Mouse (Mus musculus) forebrain, embryonic 15.5 days (tissue): Measurements from ENCODE around the gene Gabpb2. TPM values are rescaled to one million over a fixed set of nuclear protein-coding genes. Genes with fewer than 3 reads are reported as not detected.
A peak's percentile ranks its signal among the peaks of the same experiment; 100 is the strongest.

Experiments
- ATAC-seq: fragments of 200-750 bp; cut with Nextera tagmentation; replicated peaks from 2 replicates; pipeline ENCODE4 v1.8.0; 2017; ENCODE audit warnings: mild to moderate bottlenecking, moderate TSS enrichment, moderate library complexity
- H3K27ac ChIP-seq: fragments of 300-500 bp; sonication (generic); replicated peaks from 2 replicates; pipeline ENCODE4 v1.5.1; 2015; ENCODE audit warnings: mild to moderate bottlenecking, inconsistent platforms
- H3K27me3 ChIP-seq: fragments of 300-500 bp; sonication (generic); 2 replicates; pipeline ENCODE4 v1.6.1; 2015; ENCODE audit warnings: inconsistent platforms
- H3K36me3 ChIP-seq: fragments of 300-500 bp; sonication (generic); 2 replicates; pipeline ENCODE4 v1.6.1; 2015; ENCODE audit warnings: mild to moderate bottlenecking, inconsistent platforms
- H3K4me1 ChIP-seq: fragments of 300-500 bp; sonication (generic); 2 replicates; pipeline ENCODE4 v1.6.1; 2015; ENCODE audit warnings: inconsistent platforms
- H3K4me2 ChIP-seq: fragments of 300-500 bp; sonication (generic); replicated peaks from 2 replicates; pipeline ENCODE4 v1.6.1; 2015; ENCODE audit warnings: mild to moderate bottlenecking, inconsistent platforms
- H3K4me3 ChIP-seq: fragments of 300-500 bp; sonication (generic); 2 replicates; pipeline ENCODE4 v1.5.1; 2015; ENCODE audit warnings: mild to moderate bottlenecking, inconsistent platforms
- H3K9ac ChIP-seq: fragments of 300-500 bp; sonication (generic); replicated peaks from 2 replicates; pipeline ENCODE4 v1.6.1; 2015; ENCODE audit warnings: mild to moderate bottlenecking, inconsistent platforms
- H3K9me3 ChIP-seq: fragments of 300-500 bp; sonication (generic); 2 replicates; pipeline ENCODE4 v1.6.1; 2016; ENCODE audit warnings: inconsistent platforms
- WGBS: fragments of 180-500 bp; shearing (Covaris S2); methylation state at CpG from one replicate; pipeline ENCODE4 v1.1.7; 2015; ENCODE audit warnings: mixed read lengths; 5-methylcytosine and 5-hydroxymethylcytosine counted together
- polyA plus RNA-seq: library from polyadenylated mRNA; unstranded; fragments of >200 nt; fragmentation: Nextera tagmentation; extraction: Ambion mirVana; gene quantifications from 2 replicates; pipeline ENCODE4 v1.2.1, GENCODE M21; 2015

The Gabpb2 gene
- polyA plus RNA-seq, 1 experiment from 2014 or later: 4.8 TPM

- no peaks in the 10 kb centered on the region for H3K4me1 ChIP-seq
- H3K9me3 ChIP-seq: no peaks in the 10 kb centered on the region
- H3K4me2 ChIP-seq: no peak within 1 kb of the TSS
- ATAC-seq: no peak
- no peak within 1 kb of the TSS for H3K9ac ChIP-seq
- H3K27ac ChIP-seq: no peak within 1 kb of the TSS
- peaks cover 22% of the 10 kb centered on the region for H3K36me3 ChIP-seq
- H3K27me3 ChIP-seq: no peaks in the 10 kb centered on the region
- H3K4me3 ChIP-seq: no peak within 1 kb of the TSS
- 77% methylated on average over 7 of the region's 7 CpGs for WGBS
Observed at GRCm38 (mm10) chr3:95241498-95241897, 23.8 kb upstream of the Gabpb2 start, which contains the start of gene Gm128. Gene Gm128 (minus strand): TSS chr3:95241598.

- Histone ChIP-seq H3K27me3 (no peaks in the 10 kb centered on the region), H3K36me3 (peaks cover 27% of the 10 kb centered on the region), H3K9ac (no peak overlapping the region), H3K9me3 (no peaks in the 10 kb centered on the region), H3K27ac (no peak overlapping the region), H3K4me3 (no peak overlapping the region), H3K4me2 (no peak overlapping the region), H3K4me1 (no peaks in the 10 kb centered on the region)
- WGBS: 34% methylated on average over 17 of the region's 17 CpGs
- no peak for ATAC-seq
Observed at GRCm38 (mm10) chr3:95240900-95241299, 23.2 kb upstream of the Gabpb2 start.

GRCm38 (mm10) chr3:95239971-95240370 is 22.3 kb upstream of the Gabpb2 start:
- Histone ChIP-seq H3K4me3 (no peak overlapping the region), H3K36me3 (peaks cover 32% of the 10 kb centered on the region), H3K27me3 (no peaks in the 10 kb centered on the region), H3K9ac (no peak overlapping the region), H3K9me3 (no peaks in the 10 kb centered on the region), H3K4me1 (no peaks in the 10 kb centered on the region), H3K27ac (no peak overlapping the region), H3K4me2 (no peak overlapping the region)
- WGBS: 91% methylated on average over 12 of the region's 12 CpGs
- ATAC-seq: no peak

- WGBS: 84% methylated on average over 6 of the region's 6 CpGs
- H3K36me3 ChIP-seq: peaks cover 41% of the 10 kb centered on the region
Observed at GRCm38 (mm10) chr3:95239022-95239421, 21.3 kb upstream of the Gabpb2 start.

GRCm38 (mm10) chr3:95237541-95238099 is 19.9 kb upstream of the Gabpb2 start:
- 89% methylated on average over 8 of the region's 8 CpGs for whole genome bisulfite sequencing
- H3K36me3 ChIP-seq: peaks cover 55% of the 10 kb centered on the region
- ATAC-seq: no peak

More at GRCm38 (mm10) chr3:95239022-95239421, 21.3 kb upstream of the Gabpb2 start:
- Histone ChIP-seq H3K4me3 (no peak overlapping the region), H3K4me1 (no peaks in the 10 kb centered on the region), H3K9me3 (no peaks in the 10 kb centered on the region), H3K27me3 (no peaks in the 10 kb centered on the region), H3K4me2 (no peak overlapping the region), H3K27ac (no peak overlapping the region), H3K9ac (no peak overlapping the region)
- ATAC-seq: no peak

GRCm38 (mm10) chr3:95235386-95236301 is 17.9 kb upstream of the Gabpb2 start:
- Histone ChIP-seq H3K9ac (0 out of 2 replicates have a peak overlapping the region, but pooled peaks have one; percentile 4), H3K4me1 (peaks cover 18% of the 10 kb centered on the region), H3K9me3 (no peaks in the 10 kb centered on the region), H3K27me3 (no peaks in the 10 kb centered on the region), H3K4me3 (no peak overlapping the region), H3K27ac (no peak overlapping the region), H3K4me2 (no peak overlapping the region), H3K36me3 (peaks cover 65% of the 10 kb centered on the region)
- 65% methylated on average over 23 of the region's 23 CpGs for WGBS
- ATAC-seq: no peak

More at GRCm38 (mm10) chr3:95237541-95238099, 19.9 kb upstream of the Gabpb2 start:
- no peaks in the 10 kb centered on the region for H3K4me1 ChIP-seq
- no peak overlapping the region for H3K9ac ChIP-seq
- no peak overlapping the region for H3K4me3 ChIP-seq
- H3K27ac ChIP-seq: no peak overlapping the region
- H3K4me2 ChIP-seq: no peak overlapping the region
- H3K27me3 ChIP-seq: no peaks in the 10 kb centered on the region
- no peaks in the 10 kb centered on the region for H3K9me3 ChIP-seq

GRCm38 (mm10) chr3:95233303-95233980 is 15.7 kb upstream of the Gabpb2 start:
- Histone ChIP-seq H3K4me2 (no peak overlapping the region), H3K9me3 (no peaks in the 10 kb centered on the region), H3K27me3 (no peaks in the 10 kb centered on the region), H3K36me3 (peaks cover 65% of the 10 kb centered on the region), H3K9ac (no peak overlapping the region), H3K4me1 (peaks cover 31% of the 10 kb centered on the region), H3K27ac (no peak overlapping the region), H3K4me3 (no peak overlapping the region)
- no peak for ATAC-seq
- 88% methylated on average over 16 of the region's 16 CpGs for WGBS

GRCm38 (mm10) chr3:95232771-95233170 is 15.1 kb upstream of the Gabpb2 start:
- 88% methylated on average over 7 of the region's 7 CpGs for whole genome bisulfite sequencing
- no peak for ATAC-seq
- Histone ChIP-seq H3K4me1 (peaks cover 31% of the 10 kb centered on the region), H3K4me3 (no peak overlapping the region), H3K27me3 (no peaks in the 10 kb centered on the region), H3K27ac (no peak overlapping the region), H3K36me3 (peaks cover 59% of the 10 kb centered on the region), H3K4me2 (no peak overlapping the region), H3K9ac (no peak overlapping the region), H3K9me3 (no peaks in the 10 kb centered on the region)

- Histone ChIP-seq H3K9ac (peak within 1 kb of the TSS; percentile 97; the same call in 1 of the 2 replicates), H3K4me3 (peak within 1 kb of the TSS; percentile 97), H3K4me2 (peak within 1 kb of the TSS; percentile 90), H3K27ac (peak within 1 kb of the TSS; percentile 99), H3K4me1 (peaks cover 35% of the 10 kb centered on the region), H3K36me3 (peaks cover 48% of the 10 kb centered on the region), H3K27me3 (no peaks in the 10 kb centered on the region), H3K9me3 (no peaks in the 10 kb centered on the region)
- no peak for ATAC-seq
- 70% methylated on average over 13 of the region's 13 CpGs for WGBS
Observed at GRCm38 (mm10) chr3:95231298-95232221, 13.8 kb upstream of the Gabpb2 start, which contains the start of gene Mllt11. Gene Mllt11 (minus strand): TSS chr3:95232171.

GRCm38 (mm10) chr3:95230495-95231297 is 13.0 kb upstream of the Gabpb2 start:
- Histone ChIP-seq H3K4me2 (peak overlapping the region; percentile 90), H3K27ac (peak overlapping the region; percentile 99), H3K27me3 (no peaks in the 10 kb centered on the region), H3K4me1 (peaks cover 43% of the 10 kb centered on the region), H3K36me3 (peaks cover 44% of the 10 kb centered on the region), H3K4me3 (peak overlapping the region; percentile 97), H3K9me3 (no peaks in the 10 kb centered on the region), H3K9ac (peak overlapping the region; percentile 97)
- ATAC-seq: peak; percentile 23
- WGBS: 21% methylated on average over 8 of the region's 8 CpGs
